Mouse (Mus musculus) C2C12 (cell line): ENCODE data around the gene Nova2. TPM values are rescaled to one million over a fixed set of nuclear protein-coding genes. Genes with fewer than 3 reads are reported as not detected.

ENCODE experiments used
- H3K27me3 ChIP-seq: one replicate; pipeline ENCODE4 v1.6.1; 2011; ENCODE audit not compliant: control insufficient read depth, insufficient read depth, insufficient read length
- H3K36me3 ChIP-seq: one replicate; pipeline ENCODE4 v1.6.1; 2011; ENCODE audit not compliant: control insufficient read depth, insufficient read depth
- H3K4me3 ChIP-seq: one replicate; pipeline ENCODE4 v1.5.1; 2011; ENCODE audit warnings: mild to moderate bottlenecking, control low read depth; ENCODE audit not compliant: poor library complexity, insufficient read depth, severe bottlenecking
- H3K79me2 ChIP-seq: one replicate; pipeline ENCODE4 v1.6.1; 2011; ENCODE audit not compliant: control insufficient read depth, insufficient read depth
- H3K79me3 ChIP-seq: one replicate; pipeline ENCODE4 v1.6.1; 2011; ENCODE audit warnings: low read depth, control low read depth
- H3ac ChIP-seq: one replicate; pipeline ENCODE3; 2011; ENCODE audit warnings: low read depth; ENCODE audit not compliant: control insufficient read depth, insufficient read length
- CEBPB ChIP-seq: IDR thresholded peaks from one replicate; pipeline ENCODE4 v1.6.1; 2011; ENCODE audit warnings: low read depth, mild to moderate bottlenecking, control low read depth, moderate library complexity
- CTCF ChIP-seq: IDR thresholded peaks from one replicate; pipeline ENCODE4 v1.5.1; 2011; ENCODE audit not compliant: control insufficient read depth, insufficient read depth, insufficient read length
- FOSL1 ChIP-seq: IDR thresholded peaks from one replicate; pipeline ENCODE4 v1.8.0; 2011; ENCODE audit warnings: mild to moderate bottlenecking, low read length; ENCODE audit not compliant: poor library complexity, insufficient read depth, severe bottlenecking
- MAX ChIP-seq: IDR thresholded peaks from one replicate; pipeline ENCODE4 v1.6.1; 2011; ENCODE audit warnings: mild to moderate bottlenecking, control low read depth
- MYOD1 ChIP-seq: IDR thresholded peaks from one replicate; pipeline ENCODE4 v1.6.1; 2011; ENCODE audit warnings: low read depth; ENCODE audit not compliant: control insufficient read depth, insufficient read length
- MYOG ChIP-seq: IDR thresholded peaks from one replicate; pipeline ENCODE4 v1.6.1; 2011; ENCODE audit not compliant: control insufficient read depth, insufficient read length; ENCODE audit errors: extremely low read depth
- USF1 ChIP-seq: IDR thresholded peaks from one replicate; pipeline ENCODE4 v1.6.1; 2011; ENCODE audit warnings: low read depth, mild to moderate bottlenecking, control low read depth, moderate library complexity
- polyA plus RNA-seq: library from polyadenylated mRNA; unstranded; fragments of >200 nt; fragmentation: generic; extraction: Trizol; gene quantifications from one replicate; pipeline ENCODE4 v1.2.1, GENCODE M21; 2012; ENCODE audit warnings: missing spikeins

Gene Nova2
- polyA plus RNA-seq, 1 experiment = 0.05 TPM

- H3K36me3 ChIP-seq = no peaks in the 10 kb centered on the region
- H3ac ChIP-seq = no peak overlapping the region
- TF ChIP-seq MYOG (no peak), CEBPB (no peak), MAX (no peak), USF1 (no peak), FOSL1 (no peak), CTCF (no peak), MYOD1 (no peak)
- H3K79me2 ChIP-seq = no peaks in the 10 kb centered on the region
- H3K79me3 ChIP-seq = no peaks in the 10 kb centered on the region
- peaks cover 3% of the 10 kb centered on the region for H3K27me3 ChIP-seq
- no peak overlapping the region for H3K4me3 ChIP-seq
Observed at GRCm38 (mm10) chr7:18949781-18950522, 24.3 kb downstream of the Nova2 start.

GRCm38 (mm10) chr7:18950523-18951315 is 25.0 kb downstream of the Nova2 start:
- Histone ChIP-seq H3K27me3 (no peaks in the 10 kb centered on the region), H3K36me3 (no peaks in the 10 kb centered on the region), H3K79me2 (no peaks in the 10 kb centered on the region), H3ac (no peak overlapping the region), H3K4me3 (no peak overlapping the region), H3K79me3 (no peaks in the 10 kb centered on the region)
- TF ChIP-seq MYOG (no peak), USF1 (no peak), CEBPB (no peak), FOSL1 (no peak), CTCF (no peak), MAX (no peak)

- no peaks in the 10 kb centered on the region for H3K79me3 ChIP-seq
- no peak overlapping the region for H3K4me3 ChIP-seq
- TF ChIP-seq USF1 (no peak), CEBPB (no peak), CTCF (no peak), FOSL1 (no peak), MYOD1 (no peak), MAX (no peak), MYOG (no peak)
- no peaks in the 10 kb centered on the region for H3K27me3 ChIP-seq
- no peaks in the 10 kb centered on the region for H3K79me2 ChIP-seq
- H3ac ChIP-seq = no peak overlapping the region
- H3K36me3 ChIP-seq = no peaks in the 10 kb centered on the region
Observed at GRCm38 (mm10) chr7:18951397-18951796, 25.7 kb downstream of the Nova2 start.

GRCm38 (mm10) chr7:18957569-18958383 is 32.1 kb downstream of the Nova2 start:
- peaks cover 3% of the 10 kb centered on the region for H3K27me3 ChIP-seq
- no peaks in the 10 kb centered on the region for H3K79me3 ChIP-seq
- no peaks in the 10 kb centered on the region for H3K79me2 ChIP-seq
- H3ac ChIP-seq = peak overlapping the region; percentile 75
- no peaks in the 10 kb centered on the region for H3K36me3 ChIP-seq
- peak overlapping the region; percentile 30 for H3K4me3 ChIP-seq
- peak; percentile 35 for TF ChIP-seq MYOD1
- TF ChIP-seq CTCF = no peak
- TF ChIP-seq CEBPB = no peak
- no peak for TF ChIP-seq MAX
- no peak for TF ChIP-seq USF1
- no peak for TF ChIP-seq FOSL1
- no peak for TF ChIP-seq MYOG

- Histone ChIP-seq H3K27me3 (peaks cover 9% of the 10 kb centered on the region), H3K79me3 (no peaks in the 10 kb centered on the region), H3ac (peak overlapping the region; percentile 74), H3K79me2 (no peaks in the 10 kb centered on the region), H3K4me3 (peak overlapping the region; percentile 30), H3K36me3 (no peaks in the 10 kb centered on the region)
- TF ChIP-seq FOSL1 (no peak), MAX (no peak), MYOG (no peak), USF1 (no peak), MYOD1 (no peak), CTCF (no peak)
Observed at GRCm38 (mm10) chr7:18958384-18958766, 32.7 kb downstream of the Nova2 start.

GRCm38 (mm10) chr7:18959446-18959845 is 33.8 kb downstream of the Nova2 start:
- Histone ChIP-seq H3K27me3 (peaks cover 19% of the 10 kb centered on the region), H3K79me2 (no peaks in the 10 kb centered on the region), H3K79me3 (no peaks in the 10 kb centered on the region), H3K36me3 (no peaks in the 10 kb centered on the region), H3K4me3 (no peak overlapping the region), H3ac (no peak overlapping the region)
- no peak for TF ChIP-seq CEBPB
- no peak for TF ChIP-seq MYOD1
- no peak for TF ChIP-seq MYOG
- TF ChIP-seq MAX = no peak
- no peak for TF ChIP-seq USF1
- no peak for TF ChIP-seq FOSL1
- no peak for TF ChIP-seq CTCF
